Mouse (Mus musculus): ENCODE data around the gene Gm20716. TPM values are rescaled to one million over a fixed set of nuclear protein-coding genes. Genes with fewer than 3 reads are reported as not detected.

The Gm20716 gene
- polyA plus RNA-seq, 1 experiment from 2014 or later: 17.1 TPM

- peaks cover 37% of the 10 kb centered on the region for H3K27me3 ChIP-seq (replicated peaks; ENCODE audit: control insufficient read depth, insufficient read depth, low read length)
- 81% methylated on average over 3 of the region's 3 CpGs for WGBS
- no peak for DNase-seq (ENCODE audit: low spot score)
These were observed 26.3 kb upstream of the Gm20716 start for GRCm38 (mm10) chr2:168256506-168256905.

GRCm38 (mm10) chr2:168253822-168254221 lies 23.7 kb upstream of the Gm20716 start:
- no peak overlapping the region for H3K9ac ChIP-seq (ENCODE audit: low read depth, low read length)
- H3K4me2 ChIP-seq: no peak overlapping the region
- no peaks in the 10 kb centered on the region for H3K9me3 ChIP-seq (ENCODE audit: control insufficient read depth, low read length)
- 0 out of 2 replicates have a peak, but pooled peaks cover 4% of the 10 kb centered on the region for H3K4me1 ChIP-seq (replicated peaks; ENCODE audit: control insufficient read depth, insufficient read depth, low read length)
- H3K36me3 ChIP-seq (ENCODE audit: control insufficient read depth, insufficient read depth, low read length): no peaks in the 10 kb centered on the region
- DNase-seq (ENCODE audit: low spot score) (no peak), ATAC-seq (replicated peaks; ENCODE audit: low FRiP score) (no peak)
- WGBS: 18% methylated on average over 7 of the region's 7 CpGs
- H3K27ac ChIP-seq (ENCODE audit: low read depth, low read length): no peak overlapping the region
- peaks cover 22% of the 10 kb centered on the region for H3K27me3 ChIP-seq (replicated peaks; ENCODE audit: control insufficient read depth, insufficient read depth, low read length)
- no peak overlapping the region for H3K4me3 ChIP-seq (ENCODE audit: low read depth, low read length)

More at GRCm38 (mm10) chr2:168256506-168256905, 26.3 kb upstream of the Gm20716 start:
- ATAC-seq (replicated peaks; ENCODE audit: low FRiP score): no peak
- H3K27ac ChIP-seq (ENCODE audit: low read depth, low read length): no peak overlapping the region
- no peak overlapping the region for H3K9ac ChIP-seq (ENCODE audit: low read depth, low read length)
- H3K4me3 ChIP-seq (ENCODE audit: low read depth, low read length): no peak overlapping the region
- H3K4me2 ChIP-seq: no peak overlapping the region
- H3K36me3 ChIP-seq (ENCODE audit: control insufficient read depth, insufficient read depth, low read length): no peaks in the 10 kb centered on the region
- H3K9me3 ChIP-seq (ENCODE audit: control insufficient read depth, low read length): no peaks in the 10 kb centered on the region
- 0 out of 2 replicates have a peak, but pooled peaks cover 4% of the 10 kb centered on the region for H3K4me1 ChIP-seq (replicated peaks; ENCODE audit: control insufficient read depth, insufficient read depth, low read length)

- ATAC-seq (replicated peaks; ENCODE audit: low FRiP score): no peak
- peak overlapping the region; percentile 20 for H3K4me2 ChIP-seq
- DNase-seq (ENCODE audit: low spot score): no peak
These were observed 22.6 kb upstream of the Gm20716 start for GRCm38 (mm10) chr2:168252639-168253292.

GRCm38 (mm10) chr2:168250270-168250669 lies 20.1 kb upstream of the Gm20716 start:
- peaks cover 21% of the 10 kb centered on the region for H3K27me3 ChIP-seq (replicated peaks; ENCODE audit: control insufficient read depth, insufficient read depth, low read length)
- H3K4me3 ChIP-seq (ENCODE audit: low read depth, low read length): no peak overlapping the region
- H3K9me3 ChIP-seq (ENCODE audit: control insufficient read depth, low read length): no peaks in the 10 kb centered on the region
- peak; percentile 71 for DNase-seq (ENCODE audit: low spot score)
- H3K36me3 ChIP-seq (ENCODE audit: control insufficient read depth, insufficient read depth, low read length): no peaks in the 10 kb centered on the region
- H3K9ac ChIP-seq (ENCODE audit: low read depth, low read length): no peak overlapping the region
- 0 out of 2 replicates have a peak, but pooled peaks cover 4% of the 10 kb centered on the region for H3K4me1 ChIP-seq (replicated peaks; ENCODE audit: control insufficient read depth, insufficient read depth, low read length)
- no peak overlapping the region for H3K27ac ChIP-seq (ENCODE audit: low read depth, low read length)
- H3K4me2 ChIP-seq: no peak overlapping the region
- WGBS: 18% methylated on average over 8 of the region's 8 CpGs
- peak; percentile 26; the same call in 1 of the 2 replicates for ATAC-seq (replicated peaks; ENCODE audit: low FRiP score)

More at GRCm38 (mm10) chr2:168252639-168253292, 22.6 kb upstream of the Gm20716 start:
- 10% methylated on average over 16 of the region's 16 CpGs for WGBS
- no peak overlapping the region for H3K4me3 ChIP-seq (ENCODE audit: low read depth, low read length)
- no peaks in the 10 kb centered on the region for H3K36me3 ChIP-seq (ENCODE audit: control insufficient read depth, insufficient read depth, low read length)
- no peaks in the 10 kb centered on the region for H3K9me3 ChIP-seq (ENCODE audit: control insufficient read depth, low read length)
- H3K9ac ChIP-seq (ENCODE audit: low read depth, low read length): no peak overlapping the region
- H3K27ac ChIP-seq (ENCODE audit: low read depth, low read length): no peak overlapping the region
- H3K27me3 ChIP-seq (replicated peaks; ENCODE audit: control insufficient read depth, insufficient read depth, low read length): peaks cover 21% of the 10 kb centered on the region
- H3K4me1 ChIP-seq (replicated peaks; ENCODE audit: control insufficient read depth, insufficient read depth, low read length): 0 out of 2 replicates have a peak, but pooled peaks cover 4% of the 10 kb centered on the region

- Histone ChIP-seq H3K36me3 (ENCODE audit: control insufficient read depth, insufficient read depth, low read length) (no peaks in the 10 kb centered on the region), H3K4me2 (no peak overlapping the region), H3K9me3 (ENCODE audit: control insufficient read depth, low read length) (no peaks in the 10 kb centered on the region), H3K27me3 (replicated peaks; ENCODE audit: control insufficient read depth, insufficient read depth, low read length) (peaks cover 17% of the 10 kb centered on the region), H3K4me3 (ENCODE audit: low read depth, low read length) (no peak overlapping the region), H3K4me1 (replicated peaks; ENCODE audit: control insufficient read depth, insufficient read depth, low read length) (0 out of 2 replicates have a peak, but pooled peaks cover 4% of the 10 kb centered on the region), H3K9ac (ENCODE audit: low read depth, low read length) (no peak overlapping the region), H3K27ac (ENCODE audit: low read depth, low read length) (no peak overlapping the region)
- DNase-seq (ENCODE audit: low spot score): no peak
- WGBS: 9% methylated on average over 2 of the region's 2 CpGs
- no peak for ATAC-seq (replicated peaks; ENCODE audit: low FRiP score)
These were observed 18.7 kb upstream of the Gm20716 start for GRCm38 (mm10) chr2:168248856-168249245.

- H3K27me3 ChIP-seq (replicated peaks; ENCODE audit: control insufficient read depth, insufficient read depth, low read length): peaks cover 17% of the 10 kb centered on the region
- no peaks in the 10 kb centered on the region for H3K36me3 ChIP-seq (ENCODE audit: control insufficient read depth, insufficient read depth, low read length)
- 0 out of 2 replicates have a peak, but pooled peaks cover 4% of the 10 kb centered on the region for H3K4me1 ChIP-seq (replicated peaks; ENCODE audit: control insufficient read depth, insufficient read depth, low read length)
- DNase-seq (ENCODE audit: low spot score): no peak
- no peak overlapping the region for H3K4me2 ChIP-seq
- H3K9me3 ChIP-seq (ENCODE audit: control insufficient read depth, low read length): no peaks in the 10 kb centered on the region
- H3K9ac ChIP-seq (ENCODE audit: low read depth, low read length): no peak overlapping the region
- ATAC-seq (replicated peaks; ENCODE audit: low FRiP score): no peak
- no peak overlapping the region for H3K4me3 ChIP-seq (ENCODE audit: low read depth, low read length)
- WGBS: 74% methylated on average over 8 of the region's 8 CpGs
- no peak overlapping the region for H3K27ac ChIP-seq (ENCODE audit: low read depth, low read length)
These were observed 18.1 kb upstream of the Gm20716 start for GRCm38 (mm10) chr2:168248167-168248855.

- WGBS: 28% methylated on average over 8 of the region's 8 CpGs
- no peak overlapping the region for H3K9ac ChIP-seq (ENCODE audit: low read depth, low read length)
- no peak overlapping the region for H3K4me2 ChIP-seq
- no peak for DNase-seq (ENCODE audit: low spot score)
- no peaks in the 10 kb centered on the region for H3K4me1 ChIP-seq (replicated peaks; ENCODE audit: control insufficient read depth, insufficient read depth, low read length)
- no peak overlapping the region for H3K4me3 ChIP-seq (ENCODE audit: low read depth, low read length)
- peaks cover 2% of the 10 kb centered on the region; the same call in 1 of the 2 replicates for H3K27me3 ChIP-seq (replicated peaks; ENCODE audit: control insufficient read depth, insufficient read depth, low read length)
- no peaks in the 10 kb centered on the region for H3K9me3 ChIP-seq (ENCODE audit: control insufficient read depth, low read length)
- no peak for ATAC-seq (replicated peaks; ENCODE audit: low FRiP score)
- no peak overlapping the region for H3K27ac ChIP-seq (ENCODE audit: low read depth, low read length)
- H3K36me3 ChIP-seq (ENCODE audit: control insufficient read depth, insufficient read depth, low read length): no peaks in the 10 kb centered on the region
These were observed 15.4 kb upstream of the Gm20716 start for GRCm38 (mm10) chr2:168245571-168245970.

- ATAC-seq (replicated peaks; ENCODE audit: low FRiP score) (no peak), DNase-seq (ENCODE audit: low spot score) (no peak)
- H3K4me2 ChIP-seq: no peak overlapping the region
- H3K9ac ChIP-seq (ENCODE audit: low read depth, low read length): no peak overlapping the region
- no peaks in the 10 kb centered on the region for H3K9me3 ChIP-seq (ENCODE audit: control insufficient read depth, low read length)
- H3K4me1 ChIP-seq (replicated peaks; ENCODE audit: control insufficient read depth, insufficient read depth, low read length): no peaks in the 10 kb centered on the region
- H3K36me3 ChIP-seq (ENCODE audit: control insufficient read depth, insufficient read depth, low read length): no peaks in the 10 kb centered on the region
- H3K4me3 ChIP-seq (ENCODE audit: low read depth, low read length): no peak overlapping the region
- 72% methylated on average over 4 of the region's 4 CpGs for WGBS
- H3K27ac ChIP-seq (ENCODE audit: low read depth, low read length): no peak overlapping the region
- H3K27me3 ChIP-seq (replicated peaks; ENCODE audit: control insufficient read depth, insufficient read depth, low read length): peaks cover 2% of the 10 kb centered on the region; the same call in 1 of the 2 replicates
These were observed 13.1 kb upstream of the Gm20716 start for GRCm38 (mm10) chr2:168243278-168243677.
